Mouse (Mus musculus) E14TG2a.4 (cell line): Measurements from ENCODE around the gene Galnt17.

Experiments
- CTCF ChIP-seq: conservative IDR thresholded peaks from 2 replicates; pipeline ENCODE4 v1.5.1; 2014; ENCODE audit warnings: low read length
- NANOG ChIP-seq: IDR thresholded peaks from 2 replicates; pipeline ENCODE4 v1.6.1; 2014; ENCODE audit warnings: borderline replicate concordance, low read length, mixed read lengths
- POU5F1 ChIP-seq: IDR thresholded peaks from 2 replicates; pipeline ENCODE4 v1.6.1; 2014; ENCODE audit warnings: low read length, borderline replicate concordance

DNA sequence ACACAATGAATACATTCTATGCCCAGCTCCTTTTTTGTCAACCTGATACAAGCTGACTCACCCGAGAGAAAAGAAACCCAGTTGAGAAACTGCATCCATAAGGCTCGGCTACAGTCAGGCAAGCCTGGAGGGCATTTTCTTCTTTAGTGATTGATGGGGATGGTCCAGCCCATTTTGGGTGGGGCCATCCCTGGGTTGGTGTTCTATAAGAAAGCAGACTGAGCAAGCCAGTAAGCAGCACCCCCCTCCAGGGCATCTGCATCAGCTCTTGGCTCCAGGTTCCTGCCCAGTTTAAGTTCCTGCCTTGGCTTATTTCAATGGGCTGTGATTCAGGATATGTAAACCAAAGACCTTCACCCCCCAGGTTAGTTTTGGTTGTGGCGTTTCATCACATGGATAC, 295.2 kb downstream of the Galnt17 start:
- no peak for TF ChIP-seq CTCF
- no peak for TF ChIP-seq NANOG
- no peak for TF ChIP-seq POU5F1
